Mouse (Mus musculus): ENCODE results near the gene Gm6525.

- TF ChIP-seq CTCF (IDR thresholded peaks at IDR 0.05; ENCODE audit: low read depth) (no peak), EP300 (IDR thresholded peaks at IDR 0.05; ENCODE audit: low read depth) (no peak)
These were observed 5.0 kb upstream of the Gm6525 start for GRCm38 (mm10) chr3:84168943-84169342.

All from liver, embryonic 14.5 days (tissue).